Mouse (Mus musculus) ES-Bruce4 (cell line): ENCODE results near the gene Tekt2.

Experiments
- CTCF ChIP-seq: IDR thresholded peaks from one replicate; pipeline ENCODE4 v1.8.1; 2011; ENCODE audit warnings: low read depth, low read length
- POLR2A ChIP-seq: IDR thresholded peaks from one replicate; pipeline ENCODE4 v1.8.1; 2011; ENCODE audit warnings: low read length; ENCODE audit not compliant: insufficient read depth

DNA sequence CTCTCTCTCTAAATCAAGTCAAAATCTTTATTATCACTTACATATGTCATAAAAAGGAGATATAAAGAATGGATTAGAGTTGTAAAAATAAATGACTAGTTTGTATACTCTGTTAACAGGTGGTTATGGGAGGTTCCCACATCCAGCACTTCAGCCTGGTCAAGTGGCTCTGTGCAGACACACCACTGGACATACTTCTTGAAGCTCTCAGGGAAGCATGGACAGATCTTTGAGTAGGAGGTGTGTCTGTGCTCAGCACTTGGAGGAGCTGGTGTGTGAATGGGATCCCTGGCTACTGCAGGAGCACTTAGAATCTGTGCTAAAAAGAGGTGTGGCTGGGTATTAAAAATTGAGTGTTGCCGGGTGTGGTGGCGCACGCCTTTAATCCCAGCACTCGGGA lies 4.8 kb upstream of the Tekt2 start:
- no peak for TF ChIP-seq CTCF
- no peak for TF ChIP-seq POLR2A
